Mouse (Mus musculus) thymus, postnatal 36 days (tissue): ENCODE data around the gene Zfp423.

Experiments used
- DNase-seq, 2 experiments: peaks; one replicate each; pipeline ENCODE4 v3.0.0; 2022; ENCODE audit warnings: mixed read lengths in 2 of 2

Gene Zfp423

GRCm38 (mm10) chr8:87800121-87800520, 159.3 kb downstream of the Zfp423 start:
- no peak for DNase-seq

GRCm38 (mm10) chr8:87796234-87796633, 163.2 kb downstream of the Zfp423 start:
- DNase-seq = no peak

DNA sequence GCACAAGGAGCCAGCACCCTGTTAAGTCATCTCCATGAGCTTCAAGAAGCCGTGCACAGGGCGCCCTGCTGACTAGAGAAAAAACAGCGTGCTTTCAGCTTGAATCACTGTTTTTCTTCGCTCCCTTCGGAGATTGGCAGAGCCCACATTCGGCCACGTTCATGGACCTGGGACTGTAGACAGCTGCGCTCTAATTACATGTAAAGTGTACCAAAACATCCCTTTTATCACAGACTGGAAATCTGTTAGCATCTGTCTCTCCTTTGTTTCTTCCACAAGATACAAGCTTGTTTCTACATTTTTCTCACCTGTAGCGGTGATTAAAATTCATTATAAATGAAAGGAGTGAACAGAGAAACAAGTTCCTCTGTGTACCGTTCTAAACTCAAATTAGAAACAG, 164.8 kb downstream of the Zfp423 start:
- DNase-seq = no peak

DNA sequence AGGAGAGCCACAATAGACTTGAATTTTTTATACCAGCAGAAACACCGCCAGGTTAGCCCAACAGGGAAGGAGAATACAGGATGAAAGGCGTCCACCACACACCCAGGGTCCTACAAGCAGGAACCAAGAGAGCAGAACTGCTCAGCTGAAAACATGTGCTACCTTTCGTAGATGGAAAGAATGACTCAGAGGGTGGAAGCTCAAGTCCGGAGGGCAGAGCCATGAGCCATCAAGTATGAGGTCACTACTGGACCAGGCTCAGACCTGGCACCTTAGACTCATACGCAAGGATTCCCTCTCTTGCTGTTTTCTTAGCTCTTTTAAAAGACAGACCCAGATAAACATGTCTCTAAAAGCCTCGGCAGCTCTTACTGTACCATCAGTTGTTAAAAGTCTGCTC, 168.3 kb downstream of the Zfp423 start:
- DNase-seq = no peak

- no peak for DNase-seq
These were observed 174.6 kb downstream of the Zfp423 start for GRCm38 (mm10) chr8:87784641-87785439.

GRCm38 (mm10) chr8:87784227-87784626, 175.2 kb downstream of the Zfp423 start:
- DNase-seq = no peak

GRCm38 (mm10) chr8:87783198-87783597, 176.2 kb downstream of the Zfp423 start:
- DNase-seq = no peak

- no peak for DNase-seq
These were observed 181.8 kb downstream of the Zfp423 start for GRCm38 (mm10) chr8:87777586-87777985.

DNA sequence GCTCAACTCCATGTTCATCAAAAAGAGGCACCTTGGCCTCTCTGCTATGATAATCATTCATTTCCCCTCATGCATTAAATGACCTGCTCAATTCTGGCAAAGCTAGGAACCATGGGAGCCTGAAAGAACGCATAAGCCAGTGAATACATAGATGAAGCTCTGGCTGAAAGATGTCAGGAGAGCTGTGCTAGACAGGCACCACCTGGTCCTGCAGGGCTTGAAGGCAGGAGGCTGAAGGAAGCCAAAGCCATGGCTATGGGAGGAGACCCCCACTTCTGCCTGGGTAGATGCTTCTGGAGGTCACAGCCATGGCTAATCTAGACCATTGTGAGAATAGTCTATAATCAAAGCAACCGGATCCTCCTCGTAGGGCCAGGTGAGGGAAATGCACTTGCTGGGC, 183.5 kb downstream of the Zfp423 start:
- DNase-seq = no peak

DNA sequence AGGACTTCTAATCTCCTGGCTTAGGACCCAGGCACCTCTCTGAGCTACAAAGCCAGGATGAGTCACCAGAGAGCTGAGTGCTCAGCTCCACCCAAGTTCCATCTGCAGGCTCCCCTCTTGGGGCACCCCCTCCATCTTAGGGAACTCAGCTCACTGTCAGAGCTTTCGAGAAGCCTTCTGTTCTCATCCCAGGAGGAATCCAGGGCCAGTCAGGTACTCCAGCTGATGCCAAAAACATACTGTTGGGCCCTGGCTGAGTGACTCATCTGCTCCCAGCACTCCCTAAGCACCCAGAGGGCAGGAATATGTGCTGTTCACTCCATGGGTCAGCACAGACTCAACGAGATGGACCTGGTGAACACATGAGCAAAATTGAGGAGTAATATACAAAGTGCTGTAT, 184.4 kb downstream of the Zfp423 start:
- no peak for DNase-seq

DNA sequence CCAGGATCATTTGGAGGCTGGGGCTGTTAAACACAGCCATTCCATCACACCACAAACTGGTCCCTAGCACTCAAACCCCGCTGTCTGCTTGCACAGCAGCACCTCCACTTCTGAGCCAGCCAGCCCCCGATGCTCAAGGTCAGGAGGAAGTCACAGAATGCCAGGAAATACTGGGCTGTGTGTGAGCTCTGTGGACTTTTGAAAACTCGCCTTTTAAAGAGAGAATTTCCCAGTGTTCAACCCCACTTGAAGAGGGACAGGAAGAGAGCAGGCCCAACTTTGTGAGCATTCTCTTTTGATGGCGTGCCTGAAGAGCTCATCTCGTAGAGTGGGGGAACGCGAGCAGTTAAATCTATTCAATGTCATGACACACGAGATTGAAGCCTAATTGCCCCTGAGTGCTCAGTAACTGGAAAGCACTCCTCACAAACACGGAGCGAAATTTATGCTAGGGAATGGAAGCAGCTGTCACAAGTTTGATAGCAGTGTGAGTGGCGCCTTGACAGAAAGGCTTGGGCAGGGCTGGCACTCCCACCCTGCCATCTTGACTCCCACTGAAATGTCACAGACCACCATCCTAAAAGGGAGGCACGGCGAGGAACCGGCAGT, 186.4 kb downstream of the Zfp423 start:
- DNase-seq = no peak

DNA sequence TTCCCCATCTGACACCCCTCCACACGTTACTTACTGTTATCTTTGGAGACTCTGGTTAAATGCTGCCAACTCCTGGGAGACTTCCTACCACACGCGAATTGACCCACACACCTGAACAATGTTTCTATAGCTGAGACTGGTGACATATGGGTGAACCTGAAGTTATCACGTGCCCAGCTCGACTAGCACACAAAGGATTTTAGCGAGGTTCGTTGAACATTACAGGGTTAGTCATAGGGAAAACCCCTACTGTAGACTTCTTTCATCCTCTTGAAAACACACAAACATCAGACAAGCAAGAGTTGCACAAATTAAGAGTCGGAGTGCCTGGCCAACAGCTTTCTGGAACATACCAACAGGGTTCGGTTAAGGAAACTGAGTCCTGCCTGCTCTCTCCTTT, 191.5 kb downstream of the Zfp423 start:
- no peak for DNase-seq

DNA sequence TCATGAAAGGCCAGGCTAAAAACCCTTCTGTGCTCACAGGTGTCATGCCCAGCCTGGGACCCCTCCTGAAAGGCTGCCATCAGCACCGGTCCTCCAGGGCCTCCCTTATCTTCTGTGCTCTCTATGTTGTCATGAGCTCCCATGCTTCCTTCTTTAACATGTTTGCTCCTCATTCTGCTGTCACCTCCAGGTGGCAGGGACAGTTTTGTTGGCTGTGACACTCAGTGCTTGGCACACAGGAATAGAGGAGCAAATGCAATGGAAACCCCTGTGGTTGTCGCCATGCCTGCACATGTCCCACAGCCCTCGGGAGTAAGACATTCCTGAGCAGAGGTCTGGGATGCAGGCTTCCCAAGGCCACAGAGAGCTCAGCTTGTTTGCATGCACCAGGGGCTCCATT, 194.1 kb downstream of the Zfp423 start:
- no peak for DNase-seq

- DNase-seq = no peak
These were observed 200.6 kb downstream of the Zfp423 start for GRCm38 (mm10) chr8:87758750-87759149.

GRCm38 (mm10) chr8:87754853-87755252, 204.5 kb downstream of the Zfp423 start:
- no peak for DNase-seq

GRCm38 (mm10) chr8:87753636-87754035, 205.8 kb downstream of the Zfp423 start:
- no peak for DNase-seq

DNA sequence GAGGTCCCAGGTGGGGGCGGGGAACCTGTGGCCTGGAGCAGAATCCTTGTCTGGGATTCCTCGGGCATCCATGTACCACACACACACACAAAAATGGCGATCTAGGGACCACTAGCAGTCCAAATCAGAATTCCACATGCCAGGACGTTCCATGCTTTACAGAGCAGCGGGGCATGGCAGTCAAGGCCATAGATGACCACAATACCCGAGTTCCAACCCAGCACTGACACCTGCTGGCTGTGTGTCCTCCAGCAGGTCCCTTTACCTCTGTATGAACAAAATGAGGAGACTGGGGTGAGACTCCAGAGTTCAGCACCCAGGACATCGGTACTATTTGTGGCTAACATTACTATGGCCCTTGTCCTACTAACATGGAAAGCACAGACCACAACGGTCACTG, 206.2 kb downstream of the Zfp423 start:
- DNase-seq = no peak

GRCm38 (mm10) chr8:87752710-87753109, 206.7 kb downstream of the Zfp423 start:
- DNase-seq = no peak

GRCm38 (mm10) chr8:87747582-87747981, 211.8 kb downstream of the Zfp423 start:
- no peak for DNase-seq

DNA sequence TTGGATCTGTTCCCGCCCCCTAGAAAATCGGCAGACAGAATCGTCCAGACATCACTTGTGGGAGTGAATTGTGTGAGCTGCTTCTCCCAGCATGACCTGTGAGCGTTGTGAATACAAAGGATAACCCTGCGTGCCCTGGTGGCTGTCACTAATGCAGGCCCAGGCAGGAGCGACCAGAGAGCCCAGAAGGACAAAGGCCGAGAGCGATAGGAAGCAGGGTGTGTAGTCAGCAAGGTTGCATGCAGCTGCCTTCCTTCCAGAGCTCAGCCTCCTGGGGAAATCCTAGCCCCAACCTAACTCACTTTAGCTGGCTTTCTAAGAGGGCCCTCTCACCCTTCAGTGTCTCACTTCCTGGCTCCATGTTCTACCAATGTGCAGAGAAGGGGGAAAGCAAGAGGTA, 212.3 kb downstream of the Zfp423 start:
- no peak for DNase-seq

- DNase-seq = no peak
These were observed 213.3 kb downstream of the Zfp423 start for GRCm38 (mm10) chr8:87746072-87746471.

DNA sequence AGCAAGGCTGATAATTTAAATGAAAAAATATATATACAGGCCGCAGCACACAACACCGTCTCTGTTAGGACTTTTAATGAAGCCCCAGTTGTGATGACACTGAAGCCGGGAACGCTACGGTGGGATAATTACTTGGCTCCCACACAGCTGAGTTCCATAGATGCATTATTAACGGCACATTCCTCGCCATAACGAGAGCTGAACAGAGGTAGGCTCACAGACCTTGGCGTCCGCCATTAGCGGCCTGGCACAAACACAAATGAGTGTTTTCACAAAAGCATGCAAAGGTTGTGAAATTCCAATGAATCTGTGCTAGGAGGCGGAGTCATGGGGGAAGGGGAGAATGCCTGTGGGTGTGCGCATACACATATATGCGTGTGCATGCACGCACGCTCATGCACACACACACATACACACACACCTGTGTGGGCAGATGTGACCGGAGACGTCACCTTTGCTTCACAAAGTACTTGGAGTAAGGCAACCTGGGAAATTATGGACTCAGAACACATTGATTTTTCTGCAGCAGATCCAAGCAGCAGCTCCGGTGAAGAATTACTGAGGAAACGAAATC, 214.2 kb downstream of the Zfp423 start:
- no peak for DNase-seq

DNA sequence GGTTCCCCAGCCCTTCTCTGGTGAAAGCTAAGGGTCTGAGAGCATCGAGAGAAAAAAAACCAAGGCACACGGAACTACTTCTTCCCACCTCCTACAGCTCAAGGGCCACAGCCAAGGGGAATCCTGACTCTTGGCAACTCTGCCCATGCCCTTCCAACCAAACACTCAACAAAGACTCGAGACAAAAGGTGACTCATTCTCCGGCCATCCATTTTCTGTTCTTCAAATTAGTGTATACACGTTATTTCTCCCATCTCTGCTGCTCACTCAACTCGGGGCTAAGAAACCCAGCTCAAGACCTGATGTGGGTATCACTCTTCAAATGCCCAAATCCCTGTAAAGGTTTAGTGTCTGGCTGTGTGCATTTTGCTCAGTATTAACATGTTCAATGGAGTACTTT, 214.8 kb downstream of the Zfp423 start:
- DNase-seq = no peak

GRCm38 (mm10) chr8:87742016-87742415, 217.4 kb downstream of the Zfp423 start:
- no peak for DNase-seq
